Mouse (Mus musculus) liver, embryonic 15.5 days (tissue): Measurements from ENCODE around the gene Timp4. TPM values are rescaled to one million over a fixed set of nuclear protein-coding genes. Genes with fewer than 3 reads are reported as not detected.

Experiments
- ATAC-seq: fragments of 200-750 bp; cut with Nextera tagmentation; 2 replicates; pipeline ENCODE4 v1.8.0; 2017; ENCODE audit warnings: moderate number of reproducible peaks, mild to moderate bottlenecking, moderate library complexity; ENCODE audit not compliant: insufficient read depth
- H3K27ac ChIP-seq: fragments of 300-500 bp; sonication (generic); replicated peaks from 2 replicates; pipeline ENCODE4 v1.5.1; 2015; ENCODE audit warnings: mild to moderate bottlenecking, inconsistent platforms
- H3K27me3 ChIP-seq: fragments of 300-500 bp; sonication (generic); 2 replicates; pipeline ENCODE4 v1.6.1; 2015; ENCODE audit warnings: mild to moderate bottlenecking, inconsistent platforms
- H3K36me3 ChIP-seq: fragments of 300-500 bp; sonication (generic); replicated peaks from 2 replicates; pipeline ENCODE4 v1.6.1; 2015; ENCODE audit warnings: moderate library complexity, mild to moderate bottlenecking, inconsistent platforms
- H3K4me1 ChIP-seq: fragments of 300-500 bp; sonication (generic); replicated peaks from 2 replicates; pipeline ENCODE4 v1.6.1; 2015; ENCODE audit warnings: inconsistent platforms
- H3K4me2 ChIP-seq: fragments of 300-500 bp; sonication (generic); 2 replicates; pipeline ENCODE4 v1.6.1; 2015; ENCODE audit warnings: moderate library complexity, mild to moderate bottlenecking, inconsistent platforms
- H3K4me3 ChIP-seq: fragments of 300-500 bp; sonication (generic); replicated peaks from 2 replicates; pipeline ENCODE4 v1.5.1; 2015; ENCODE audit warnings: mild to moderate bottlenecking, inconsistent platforms
- H3K9ac ChIP-seq: fragments of 300-500 bp; sonication (generic); 2 replicates; pipeline ENCODE4 v1.6.1; 2015; ENCODE audit warnings: moderate library complexity, mild to moderate bottlenecking, inconsistent platforms
- H3K9me3 ChIP-seq: fragments of 300-500 bp; sonication (generic); replicated peaks from 2 replicates; pipeline ENCODE4 v1.6.1; 2016; ENCODE audit warnings: inconsistent platforms
- WGBS: fragments of 180-500 bp; shearing (Covaris S2); methylation state at CpG from one replicate; pipeline ENCODE4 v1.1.7; 2015; ENCODE audit warnings: mixed read lengths; ENCODE audit not compliant: insufficient replicate concordance; 5-methylcytosine and 5-hydroxymethylcytosine counted together
- polyA plus RNA-seq: library from polyadenylated mRNA; unstranded; fragments of >200 nt; fragmentation: Nextera tagmentation; extraction: Ambion mirVana; gene quantifications from 2 replicates; pipeline ENCODE4 v1.2.1, GENCODE M21; 2015

The Timp4 gene
- polyA plus RNA-seq, 1 experiment from 2014 or later: 0.02 TPM

DNA sequence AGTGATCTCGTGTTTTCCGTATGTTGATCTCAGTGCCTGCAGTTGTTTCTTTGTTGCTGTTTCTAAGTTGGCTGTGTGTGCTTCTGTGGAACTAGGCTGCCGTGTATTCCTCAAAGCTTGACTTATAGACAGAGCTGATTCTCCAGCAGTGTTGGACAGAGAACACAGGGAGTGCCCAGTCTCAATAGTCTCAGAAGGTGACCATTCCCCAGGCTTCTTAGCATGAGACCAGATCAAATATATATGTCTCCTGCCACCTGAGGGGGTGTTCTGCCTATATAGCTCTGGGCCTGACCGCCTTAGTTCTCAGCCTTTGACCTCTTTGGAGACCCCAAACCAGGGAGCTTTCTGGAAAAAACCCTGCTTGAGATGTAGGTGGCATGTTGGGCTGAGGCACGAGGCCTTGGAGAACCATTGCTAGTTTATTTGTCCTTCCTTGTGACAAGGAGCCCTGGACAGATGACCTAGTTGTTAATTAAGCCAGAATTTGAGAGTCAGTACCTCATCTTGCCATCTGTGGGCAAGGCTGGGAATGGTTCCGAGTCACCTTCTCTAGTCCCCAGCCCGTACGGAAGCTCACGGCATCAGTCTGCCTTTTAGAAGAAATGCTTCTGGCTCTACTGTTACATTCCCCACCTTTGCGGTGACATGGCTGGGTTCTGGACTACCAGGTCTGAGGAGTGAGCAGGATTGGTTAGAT, 23.3 kb upstream of the Timp4 start:
- Histone ChIP-seq H3K4me2 (no peak overlapping the region), H3K4me3 (no peak overlapping the region), H3K4me1 (no peaks in the 10 kb centered on the region), H3K9ac (no peak overlapping the region), H3K27me3 (no peaks in the 10 kb centered on the region), H3K27ac (no peak overlapping the region), H3K9me3 (no peaks in the 10 kb centered on the region), H3K36me3 (no peaks in the 10 kb centered on the region)
- ATAC-seq: no peak
- 70% methylated on average over 10 of the region's 10 CpGs for WGBS

- H3K36me3 ChIP-seq: no peaks in the 10 kb centered on the region
- no peaks in the 10 kb centered on the region for H3K27me3 ChIP-seq
- H3K4me3 ChIP-seq: no peak overlapping the region
- WGBS: 68% methylated on average over 9 of the region's 9 CpGs
- H3K4me2 ChIP-seq: no peak overlapping the region
- H3K9me3 ChIP-seq: no peaks in the 10 kb centered on the region
- no peak for ATAC-seq
- H3K9ac ChIP-seq: no peak overlapping the region
- H3K27ac ChIP-seq: no peak overlapping the region
- no peaks in the 10 kb centered on the region for H3K4me1 ChIP-seq
Observed at GRCm38 (mm10) chr6:115274705-115275104, 22.7 kb upstream of the Timp4 start.

GRCm38 (mm10) chr6:115273346-115273745, 21.3 kb upstream of the Timp4 start:
- Histone ChIP-seq H3K4me1 (no peaks in the 10 kb centered on the region), H3K4me3 (no peak overlapping the region), H3K9ac (no peak overlapping the region), H3K27me3 (no peaks in the 10 kb centered on the region), H3K4me2 (no peak overlapping the region), H3K36me3 (no peaks in the 10 kb centered on the region), H3K27ac (no peak overlapping the region), H3K9me3 (no peaks in the 10 kb centered on the region)
- WGBS: 65% methylated on average over 10 of the region's 10 CpGs
- no peak for ATAC-seq

DNA sequence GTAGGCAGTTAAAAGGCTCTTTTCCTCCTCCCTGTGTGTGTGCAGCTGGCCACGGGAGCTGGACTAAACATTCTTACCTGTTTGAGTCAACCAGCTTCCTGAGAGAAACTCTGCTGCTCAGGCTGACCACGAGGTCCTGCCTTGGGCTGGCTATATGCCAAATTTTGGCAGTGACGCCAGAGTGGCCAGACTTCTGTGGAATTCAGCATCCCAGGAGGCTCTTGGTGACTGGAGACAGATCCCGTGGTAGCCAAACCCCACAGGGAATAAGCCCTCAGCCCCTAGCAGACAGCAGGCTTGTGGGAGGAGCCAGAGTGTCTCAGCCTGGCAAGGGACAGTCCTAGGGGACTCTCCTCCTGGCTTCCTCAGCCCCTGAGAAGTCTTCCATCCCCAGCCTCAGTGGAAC, 19.9 kb upstream of the Timp4 start:
- Histone ChIP-seq H3K9ac (no peak overlapping the region), H3K36me3 (no peaks in the 10 kb centered on the region), H3K4me2 (no peak overlapping the region), H3K4me1 (no peaks in the 10 kb centered on the region), H3K9me3 (no peaks in the 10 kb centered on the region), H3K27ac (no peak overlapping the region), H3K27me3 (no peaks in the 10 kb centered on the region), H3K4me3 (no peak overlapping the region)
- no peak for ATAC-seq
- WGBS: 18% methylated on average over 4 of the region's 4 CpGs

DNA sequence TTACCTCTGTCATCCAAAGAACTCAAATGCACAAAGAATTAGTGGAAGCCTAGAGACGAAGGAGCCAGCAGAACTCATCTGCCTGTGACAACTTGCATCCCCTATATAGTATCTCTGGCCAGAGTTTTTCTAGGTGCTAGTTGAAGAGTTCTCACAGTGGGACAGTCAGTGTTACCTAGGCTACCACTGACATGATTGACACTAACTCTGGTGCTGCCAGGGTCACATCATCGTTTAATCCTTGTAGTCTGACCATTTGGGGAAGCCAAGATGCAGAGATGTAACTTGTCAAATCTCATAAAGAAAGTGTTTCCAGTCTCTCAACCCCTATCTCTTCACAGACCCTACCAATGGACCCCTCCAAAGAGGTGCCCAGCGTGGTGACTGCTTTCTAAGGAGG, 19.3 kb upstream of the Timp4 start:
- WGBS: 52% methylated on average over 3 of the region's 3 CpGs

DNA sequence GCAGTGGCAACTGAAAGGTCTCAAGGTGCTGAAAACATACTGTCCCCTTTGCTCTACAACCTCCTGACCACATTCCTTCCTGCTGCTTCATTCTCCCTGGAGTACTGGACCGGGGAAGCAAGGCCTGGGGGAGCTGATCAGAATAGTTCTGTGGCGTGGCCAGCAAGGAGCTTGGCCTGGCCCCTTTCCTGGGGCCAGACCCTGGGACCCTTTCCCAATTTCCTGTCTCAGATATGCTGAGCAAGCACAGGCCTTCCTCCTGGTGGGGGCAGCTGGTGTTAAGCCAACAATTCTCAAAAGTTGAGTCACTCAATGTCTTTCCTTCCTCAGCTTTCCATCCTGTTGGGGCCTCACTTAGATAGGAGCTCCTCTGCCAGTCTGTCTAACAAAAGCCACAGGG, 18.1 kb upstream of the Timp4 start:
- H3K27ac ChIP-seq: no peak overlapping the region
- no peaks in the 10 kb centered on the region for H3K27me3 ChIP-seq
- no peaks in the 10 kb centered on the region for H3K9me3 ChIP-seq
- no peak overlapping the region for H3K4me3 ChIP-seq
- no peak overlapping the region for H3K4me2 ChIP-seq
- H3K9ac ChIP-seq: no peak overlapping the region
- ATAC-seq: no peak
- H3K36me3 ChIP-seq: no peaks in the 10 kb centered on the region
- 38% methylated on average over 2 of the region's 2 CpGs for WGBS
- no peaks in the 10 kb centered on the region for H3K4me1 ChIP-seq

More for the DNA sequence above, 19.3 kb upstream of the Timp4 start:
- no peak overlapping the region for H3K4me3 ChIP-seq
- H3K36me3 ChIP-seq: no peaks in the 10 kb centered on the region
- no peaks in the 10 kb centered on the region for H3K9me3 ChIP-seq
- H3K9ac ChIP-seq: no peak overlapping the region
- no peaks in the 10 kb centered on the region for H3K27me3 ChIP-seq
- H3K4me2 ChIP-seq: no peak overlapping the region
- no peak overlapping the region for H3K27ac ChIP-seq
- no peak for ATAC-seq
- no peaks in the 10 kb centered on the region for H3K4me1 ChIP-seq

DNA sequence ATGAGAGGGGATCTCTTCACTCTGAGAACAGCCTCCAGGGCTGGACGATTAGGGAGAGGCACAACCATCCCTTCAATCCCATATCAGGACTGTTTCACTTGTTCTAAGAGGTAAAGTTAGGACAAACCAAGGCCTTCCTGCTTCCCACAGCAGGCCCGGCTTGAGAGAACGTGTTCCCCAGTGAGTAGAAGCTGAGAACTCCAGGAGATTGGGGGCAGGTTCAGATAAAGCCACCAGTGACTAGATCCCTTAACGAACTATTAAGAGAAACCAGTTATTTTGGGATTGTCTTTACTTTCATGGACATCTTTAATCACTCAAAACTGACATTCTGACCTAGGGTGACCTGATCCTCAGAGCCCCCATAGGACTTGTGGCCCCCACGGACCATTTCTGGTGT, 17.6 kb upstream of the Timp4 start:
- H3K36me3 ChIP-seq: no peaks in the 10 kb centered on the region
- no peak for ATAC-seq
- H3K9me3 ChIP-seq: no peaks in the 10 kb centered on the region
- no peak overlapping the region for H3K4me3 ChIP-seq
- H3K27me3 ChIP-seq: no peaks in the 10 kb centered on the region
- H3K4me1 ChIP-seq: no peaks in the 10 kb centered on the region
- WGBS: 44% methylated on average over 5 of the region's 5 CpGs
- H3K27ac ChIP-seq: no peak overlapping the region
- no peak overlapping the region for H3K4me2 ChIP-seq
- H3K9ac ChIP-seq: no peak overlapping the region

DNA sequence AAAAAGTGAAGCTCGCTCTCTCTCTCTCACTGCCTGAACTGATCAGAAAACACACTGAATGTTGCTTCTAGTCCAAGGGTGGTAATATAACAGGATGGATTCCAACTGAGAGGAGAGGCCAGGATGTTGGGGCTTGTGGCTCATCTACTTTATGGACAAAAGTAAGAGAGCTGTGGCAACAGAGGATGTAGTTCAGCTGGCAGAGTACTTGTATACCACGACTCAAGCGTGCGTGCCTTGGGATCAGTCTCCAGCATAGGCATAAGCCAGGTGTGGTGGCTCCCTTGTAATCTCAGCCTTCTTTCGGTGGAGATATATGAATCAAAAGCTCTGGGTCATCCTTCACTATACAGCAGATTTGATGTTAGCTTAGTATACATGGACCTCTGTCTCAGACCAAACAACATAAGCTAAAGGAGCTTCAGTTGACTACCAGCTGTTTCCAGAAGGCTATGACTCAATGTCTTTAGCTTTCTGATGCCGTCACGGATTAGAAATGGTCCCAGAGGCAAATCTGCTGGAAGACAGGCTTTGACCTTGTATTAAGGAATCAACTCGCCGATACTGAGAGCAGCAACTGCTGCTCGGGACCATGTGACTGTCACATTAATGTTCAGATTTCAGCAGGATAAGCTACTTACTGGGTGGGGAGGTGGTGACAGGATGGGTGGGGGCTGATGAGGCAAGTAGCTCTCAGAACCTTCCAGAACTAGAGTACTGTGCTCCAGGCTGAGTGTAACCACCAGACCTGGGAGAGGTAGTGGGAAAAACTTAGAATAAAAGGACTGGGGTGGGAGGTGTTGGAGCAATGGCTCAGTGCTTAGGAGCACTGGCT, 16.8 kb upstream of the Timp4 start:
- no peaks in the 10 kb centered on the region for H3K36me3 ChIP-seq
- H3K9me3 ChIP-seq: no peaks in the 10 kb centered on the region
- no peak overlapping the region for H3K4me2 ChIP-seq
- 64% methylated on average over 10 of the region's 10 CpGs for WGBS
- no peaks in the 10 kb centered on the region for H3K27me3 ChIP-seq
- ATAC-seq: no peak
- no peaks in the 10 kb centered on the region for H3K4me1 ChIP-seq
- no peak overlapping the region for H3K4me3 ChIP-seq
- no peak overlapping the region for H3K9ac ChIP-seq
- H3K27ac ChIP-seq: no peak overlapping the region

GRCm38 (mm10) chr6:115267916-115268315, 15.9 kb upstream of the Timp4 start:
- ATAC-seq: no peak
- WGBS: 49% methylated on average over 2 of the region's 2 CpGs
- no peaks in the 10 kb centered on the region for H3K9me3 ChIP-seq

DNA sequence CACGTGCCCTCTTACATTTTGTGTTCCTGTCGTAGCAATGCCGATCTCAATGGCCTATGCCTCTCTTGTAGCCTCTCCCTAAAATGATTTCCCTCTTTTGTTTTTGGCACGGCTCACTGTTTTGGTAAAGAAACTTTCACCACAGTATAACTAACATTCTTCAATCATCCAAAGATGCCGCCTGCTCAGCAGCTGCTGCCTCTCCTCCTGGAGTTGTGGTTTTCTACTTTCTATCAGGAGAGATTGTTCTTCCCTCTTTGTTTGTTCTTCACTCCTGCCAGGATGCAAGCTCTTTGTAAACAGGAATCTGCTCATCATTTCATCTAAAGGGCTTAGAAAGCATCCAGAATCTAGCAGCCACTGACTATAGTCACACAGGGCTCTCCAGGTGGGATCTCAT, 14.8 kb upstream of the Timp4 start:
- no peaks in the 10 kb centered on the region for H3K27me3 ChIP-seq

More at GRCm38 (mm10) chr6:115267916-115268315, 15.9 kb upstream of the Timp4 start:
- no peak overlapping the region for H3K9ac ChIP-seq
- no peak overlapping the region for H3K4me2 ChIP-seq
- H3K4me1 ChIP-seq: no peaks in the 10 kb centered on the region
- H3K4me3 ChIP-seq: no peak overlapping the region
- H3K27me3 ChIP-seq: no peaks in the 10 kb centered on the region
- H3K27ac ChIP-seq: no peak overlapping the region
- H3K36me3 ChIP-seq: no peaks in the 10 kb centered on the region

GRCm38 (mm10) chr6:115260507-115260906, 8.5 kb upstream of the Timp4 start:
- H3K9me3 ChIP-seq: no peaks in the 10 kb centered on the region
- H3K27me3 ChIP-seq: no peaks in the 10 kb centered on the region
- H3K4me2 ChIP-seq: no peak overlapping the region
- H3K4me3 ChIP-seq: no peak overlapping the region
- no peak overlapping the region for H3K9ac ChIP-seq
- no peak overlapping the region for H3K27ac ChIP-seq
- H3K36me3 ChIP-seq: no peaks in the 10 kb centered on the region
- no peak for ATAC-seq
- WGBS: 59% methylated on average over 3 of the region's 3 CpGs
- no peaks in the 10 kb centered on the region for H3K4me1 ChIP-seq

More for the DNA sequence above, 14.8 kb upstream of the Timp4 start:
- H3K9ac ChIP-seq: no peak overlapping the region
- 54% methylated on average over 5 of the region's 5 CpGs for WGBS
- H3K9me3 ChIP-seq: no peaks in the 10 kb centered on the region
- no peak overlapping the region for H3K4me3 ChIP-seq
- H3K27ac ChIP-seq: no peak overlapping the region
- H3K4me2 ChIP-seq: no peak overlapping the region
- H3K36me3 ChIP-seq: no peaks in the 10 kb centered on the region
- no peak for ATAC-seq
- H3K4me1 ChIP-seq: no peaks in the 10 kb centered on the region
